Mouse (Mus musculus): ENCODE data around the gene Peli2. TPM values are rescaled to one million over a fixed set of nuclear protein-coding genes. Genes with fewer than 3 reads are reported as not detected.

Peli2 gene
- polyA plus RNA-seq, 1 experiment from 2014 or later, result 6.3 TPM

GRCm38 (mm10) chr14:48178304-48178995, 57.8 kb downstream of the Peli2 start:
- H3K27ac ChIP-seq (ENCODE audit: low read length), result no peak overlapping the region
- H3K36me3 ChIP-seq (ENCODE audit: control insufficient read depth, insufficient read depth, low read length), result 0 out of 2 replicates have a peak, but pooled peaks cover 6% of the 10 kb centered on the region
- H3K4me3 ChIP-seq (replicated peaks; ENCODE audit: low read length), result no peak overlapping the region
- H3K9ac ChIP-seq (ENCODE audit: low read length), result no peak overlapping the region
- no peak overlapping the region for H3K4me2 ChIP-seq (ENCODE audit: low read depth, low read length)
- H3K9me3 ChIP-seq (replicated peaks; ENCODE audit: control insufficient read depth, low read length), result peaks cover 10% of the 10 kb centered on the region; the same call in 1 of the 2 replicates
- WGBS, result 71% methylated on average over 15 of the region's 15 CpGs
- no peak for ATAC-seq (ENCODE audit: insufficient read depth, low FRiP score)
- H3K27me3 ChIP-seq (ENCODE audit: control insufficient read depth, insufficient read depth, low read length), result no peaks in the 10 kb centered on the region
- H3K4me1 ChIP-seq (ENCODE audit: control insufficient read depth, insufficient read depth, low read length), result no peaks in the 10 kb centered on the region

- Histone ChIP-seq H3K36me3 (ENCODE audit: control insufficient read depth, insufficient read depth, low read length) (0 out of 2 replicates have a peak, but pooled peaks cover 8% of the 10 kb centered on the region), H3K4me3 (replicated peaks; ENCODE audit: low read length) (no peak overlapping the region), H3K27ac (ENCODE audit: low read length) (no peak overlapping the region), H3K4me1 (ENCODE audit: control insufficient read depth, insufficient read depth, low read length) (no peaks in the 10 kb centered on the region), H3K9me3 (replicated peaks; ENCODE audit: control insufficient read depth, low read length) (peaks cover 10% of the 10 kb centered on the region; the same call in 1 of the 2 replicates), H3K9ac (ENCODE audit: low read length) (no peak overlapping the region), H3K27me3 (ENCODE audit: control insufficient read depth, insufficient read depth, low read length) (no peaks in the 10 kb centered on the region), H3K4me2 (ENCODE audit: low read depth, low read length) (no peak overlapping the region)
- 79% methylated on average over 8 of the region's 8 CpGs for WGBS
- no peak for ATAC-seq (ENCODE audit: insufficient read depth, low FRiP score)
Measured at GRCm38 (mm10) chr14:48179021-48179420, 58.4 kb downstream of the Peli2 start.

- Histone ChIP-seq H3K4me1 (ENCODE audit: control insufficient read depth, insufficient read depth, low read length) (peaks cover 6% of the 10 kb centered on the region), H3K9me3 (replicated peaks; ENCODE audit: control insufficient read depth, low read length) (peaks cover 10% of the 10 kb centered on the region; the same call in 1 of the 2 replicates), H3K36me3 (ENCODE audit: control insufficient read depth, insufficient read depth, low read length) (peaks cover 8% of the 10 kb centered on the region; the same call in 1 of the 2 replicates), H3K27me3 (ENCODE audit: control insufficient read depth, insufficient read depth, low read length) (no peaks in the 10 kb centered on the region), H3K9ac (ENCODE audit: low read length) (no peak overlapping the region), H3K27ac (ENCODE audit: low read length) (no peak overlapping the region), H3K4me3 (replicated peaks; ENCODE audit: low read length) (no peak overlapping the region), H3K4me2 (ENCODE audit: low read depth, low read length) (no peak overlapping the region)
- 77% methylated on average over 6 of the region's 6 CpGs for WGBS
- no peak for ATAC-seq (ENCODE audit: insufficient read depth, low FRiP score)
Measured at GRCm38 (mm10) chr14:48186302-48186701, 65.7 kb downstream of the Peli2 start.

- H3K4me2 ChIP-seq (ENCODE audit: low read depth, low read length), result no peak overlapping the region
- H3K27ac ChIP-seq (ENCODE audit: low read length), result no peak overlapping the region
- no peak overlapping the region for H3K9ac ChIP-seq (ENCODE audit: low read length)
- no peak for ATAC-seq (ENCODE audit: insufficient read depth, low FRiP score)
- no peaks in the 10 kb centered on the region for H3K27me3 ChIP-seq (ENCODE audit: control insufficient read depth, insufficient read depth, low read length)
- 81% methylated on average over 9 of the region's 9 CpGs for WGBS
- peaks cover 6% of the 10 kb centered on the region for H3K4me1 ChIP-seq (ENCODE audit: control insufficient read depth, insufficient read depth, low read length)
- H3K36me3 ChIP-seq (ENCODE audit: control insufficient read depth, insufficient read depth, low read length), result peaks cover 8% of the 10 kb centered on the region; the same call in 1 of the 2 replicates
- H3K4me3 ChIP-seq (replicated peaks; ENCODE audit: low read length), result no peak overlapping the region
- H3K9me3 ChIP-seq (replicated peaks; ENCODE audit: control insufficient read depth, low read length), result peaks cover 6% of the 10 kb centered on the region; the same call in 1 of the 2 replicates
Measured at GRCm38 (mm10) chr14:48187100-48187499, 66.5 kb downstream of the Peli2 start.

- Histone ChIP-seq H3K36me3 (ENCODE audit: control insufficient read depth, insufficient read depth, low read length) (no peaks in the 10 kb centered on the region; the same call in 1 of the 2 replicates), H3K4me1 (ENCODE audit: control insufficient read depth, insufficient read depth, low read length) (peaks cover 6% of the 10 kb centered on the region), H3K27ac (ENCODE audit: low read length) (no peak overlapping the region), H3K4me2 (ENCODE audit: low read depth, low read length) (no peak overlapping the region), H3K9me3 (replicated peaks; ENCODE audit: control insufficient read depth, low read length) (no peaks in the 10 kb centered on the region), H3K27me3 (ENCODE audit: control insufficient read depth, insufficient read depth, low read length) (no peaks in the 10 kb centered on the region), H3K4me3 (replicated peaks; ENCODE audit: low read length) (no peak overlapping the region), H3K9ac (ENCODE audit: low read length) (no peak overlapping the region)
- 61% methylated on average over 8 of the region's 8 CpGs for WGBS
- no peak for ATAC-seq (ENCODE audit: insufficient read depth, low FRiP score)
Measured at GRCm38 (mm10) chr14:48189330-48189729, 68.7 kb downstream of the Peli2 start.

GRCm38 (mm10) chr14:48190946-48191345, 70.3 kb downstream of the Peli2 start:
- Histone ChIP-seq H3K4me3 (replicated peaks; ENCODE audit: low read length) (no peak overlapping the region), H3K27ac (ENCODE audit: low read length) (no peak overlapping the region), H3K27me3 (ENCODE audit: control insufficient read depth, insufficient read depth, low read length) (no peaks in the 10 kb centered on the region), H3K4me2 (ENCODE audit: low read depth, low read length) (no peak overlapping the region), H3K36me3 (ENCODE audit: control insufficient read depth, insufficient read depth, low read length) (no peaks in the 10 kb centered on the region), H3K4me1 (ENCODE audit: control insufficient read depth, insufficient read depth, low read length) (peaks cover 6% of the 10 kb centered on the region), H3K9ac (ENCODE audit: low read length) (no peak overlapping the region), H3K9me3 (replicated peaks; ENCODE audit: control insufficient read depth, low read length) (no peaks in the 10 kb centered on the region)
- ATAC-seq (ENCODE audit: insufficient read depth, low FRiP score), result no peak
- WGBS, result 87% methylated on average over 5 of the region's 5 CpGs

GRCm38 (mm10) chr14:48191925-48192324, 71.3 kb downstream of the Peli2 start:
- 77% methylated on average over 3 of the region's 3 CpGs for WGBS
- no peak overlapping the region for H3K27ac ChIP-seq (ENCODE audit: low read length)
- no peak overlapping the region for H3K9ac ChIP-seq (ENCODE audit: low read length)
- no peak for ATAC-seq (ENCODE audit: insufficient read depth, low FRiP score)
- peaks cover 8% of the 10 kb centered on the region for H3K4me1 ChIP-seq (ENCODE audit: control insufficient read depth, insufficient read depth, low read length)
- no peak overlapping the region for H3K4me2 ChIP-seq (ENCODE audit: low read depth, low read length)
- no peaks in the 10 kb centered on the region for H3K9me3 ChIP-seq (replicated peaks; ENCODE audit: control insufficient read depth, low read length)
- no peaks in the 10 kb centered on the region for H3K27me3 ChIP-seq (ENCODE audit: control insufficient read depth, insufficient read depth, low read length)
- no peak overlapping the region for H3K4me3 ChIP-seq (replicated peaks; ENCODE audit: low read length)
- no peaks in the 10 kb centered on the region for H3K36me3 ChIP-seq (ENCODE audit: control insufficient read depth, insufficient read depth, low read length)

GRCm38 (mm10) chr14:48196804-48197203, 76.2 kb downstream of the Peli2 start:
- Histone ChIP-seq H3K4me3 (replicated peaks; ENCODE audit: low read length) (no peak overlapping the region), H3K36me3 (ENCODE audit: control insufficient read depth, insufficient read depth, low read length) (no peaks in the 10 kb centered on the region), H3K9ac (ENCODE audit: low read length) (no peak overlapping the region), H3K9me3 (replicated peaks; ENCODE audit: control insufficient read depth, low read length) (no peaks in the 10 kb centered on the region), H3K4me1 (ENCODE audit: control insufficient read depth, insufficient read depth, low read length) (peaks cover 35% of the 10 kb centered on the region), H3K27ac (ENCODE audit: low read length) (no peak overlapping the region), H3K4me2 (ENCODE audit: low read depth, low read length) (no peak overlapping the region), H3K27me3 (ENCODE audit: control insufficient read depth, insufficient read depth, low read length) (no peaks in the 10 kb centered on the region)
- no peak for ATAC-seq (ENCODE audit: insufficient read depth, low FRiP score)
- 37% methylated on average over 5 of the region's 5 CpGs for WGBS

GRCm38 (mm10) chr14:48197287-48197686, 76.7 kb downstream of the Peli2 start:
- WGBS, result 75% methylated on average over 7 of the region's 7 CpGs
- no peak for ATAC-seq (ENCODE audit: insufficient read depth, low FRiP score)

More at GRCm38 (mm10) chr14:48197287-48197686, 76.7 kb downstream of the Peli2 start:
- no peak overlapping the region for H3K4me3 ChIP-seq (replicated peaks; ENCODE audit: low read length)
- no peaks in the 10 kb centered on the region for H3K36me3 ChIP-seq (ENCODE audit: control insufficient read depth, insufficient read depth, low read length)
- no peak overlapping the region for H3K27ac ChIP-seq (ENCODE audit: low read length)
- no peaks in the 10 kb centered on the region for H3K9me3 ChIP-seq (replicated peaks; ENCODE audit: control insufficient read depth, low read length)
- no peaks in the 10 kb centered on the region for H3K27me3 ChIP-seq (ENCODE audit: control insufficient read depth, insufficient read depth, low read length)
- no peak overlapping the region for H3K9ac ChIP-seq (ENCODE audit: low read length)
- H3K4me1 ChIP-seq (ENCODE audit: control insufficient read depth, insufficient read depth, low read length), result peaks cover 35% of the 10 kb centered on the region
- H3K4me2 ChIP-seq (ENCODE audit: low read depth, low read length), result no peak overlapping the region
